Mouse (Mus musculus) forebrain, embryonic 15.5 days (tissue): ENCODE data around the gene Tbc1d9b. TPM values are rescaled to one million over a fixed set of nuclear protein-coding genes. Genes with fewer than 3 reads are reported as not detected.

Source experiments
- ATAC-seq: fragments of 200-750 bp; cut with Nextera tagmentation; replicated peaks from 2 replicates; pipeline ENCODE4 v1.8.0; 2017; ENCODE audit warnings: mild to moderate bottlenecking, moderate TSS enrichment, moderate library complexity
- H3K27ac ChIP-seq: fragments of 300-500 bp; sonication (generic); replicated peaks from 2 replicates; pipeline ENCODE4 v1.5.1; 2015; ENCODE audit warnings: mild to moderate bottlenecking, inconsistent platforms
- H3K27me3 ChIP-seq: fragments of 300-500 bp; sonication (generic); 2 replicates; pipeline ENCODE4 v1.6.1; 2015; ENCODE audit warnings: inconsistent platforms
- H3K36me3 ChIP-seq: fragments of 300-500 bp; sonication (generic); 2 replicates; pipeline ENCODE4 v1.6.1; 2015; ENCODE audit warnings: mild to moderate bottlenecking, inconsistent platforms
- H3K4me1 ChIP-seq: fragments of 300-500 bp; sonication (generic); 2 replicates; pipeline ENCODE4 v1.6.1; 2015; ENCODE audit warnings: inconsistent platforms
- H3K4me2 ChIP-seq: fragments of 300-500 bp; sonication (generic); replicated peaks from 2 replicates; pipeline ENCODE4 v1.6.1; 2015; ENCODE audit warnings: mild to moderate bottlenecking, inconsistent platforms
- H3K4me3 ChIP-seq: fragments of 300-500 bp; sonication (generic); 2 replicates; pipeline ENCODE4 v1.5.1; 2015; ENCODE audit warnings: mild to moderate bottlenecking, inconsistent platforms
- H3K9ac ChIP-seq: fragments of 300-500 bp; sonication (generic); replicated peaks from 2 replicates; pipeline ENCODE4 v1.6.1; 2015; ENCODE audit warnings: mild to moderate bottlenecking, inconsistent platforms
- H3K9me3 ChIP-seq: fragments of 300-500 bp; sonication (generic); 2 replicates; pipeline ENCODE4 v1.6.1; 2016; ENCODE audit warnings: inconsistent platforms
- WGBS: fragments of 180-500 bp; shearing (Covaris S2); methylation state at CpG from one replicate; pipeline ENCODE4 v1.1.7; 2015; ENCODE audit warnings: mixed read lengths; 5-methylcytosine and 5-hydroxymethylcytosine counted together
- polyA plus RNA-seq: library from polyadenylated mRNA; unstranded; fragments of >200 nt; fragmentation: Nextera tagmentation; extraction: Ambion mirVana; gene quantifications from 2 replicates; pipeline ENCODE4 v1.2.1, GENCODE M21; 2015

Tbc1d9b gene
- polyA plus RNA-seq, 1 experiment from 2014 or later = 37.0 TPM

- no peak overlapping the region for H3K4me3 ChIP-seq
- peaks cover 75% of the 10 kb centered on the region for H3K36me3 ChIP-seq
- H3K9ac ChIP-seq = no peak overlapping the region
- no peak overlapping the region for H3K4me2 ChIP-seq
- no peaks in the 10 kb centered on the region for H3K4me1 ChIP-seq
- H3K27ac ChIP-seq = no peak overlapping the region
- no peaks in the 10 kb centered on the region for H3K27me3 ChIP-seq
- no peak for ATAC-seq
- WGBS = 88% methylated on average over 3 of the region's 3 CpGs
- no peaks in the 10 kb centered on the region for H3K9me3 ChIP-seq
These were observed 14.3 kb downstream of the Tbc1d9b start for GRCm38 (mm10) chr11:50145529-50145928.

GRCm38 (mm10) chr11:50146121-50146520 lies 14.9 kb downstream of the Tbc1d9b start:
- ATAC-seq = no peak
- Histone ChIP-seq H3K9me3 (no peaks in the 10 kb centered on the region), H3K4me1 (no peaks in the 10 kb centered on the region), H3K36me3 (peaks cover 75% of the 10 kb centered on the region), H3K27me3 (no peaks in the 10 kb centered on the region), H3K27ac (no peak overlapping the region), H3K4me2 (no peak overlapping the region), H3K4me3 (no peak overlapping the region), H3K9ac (no peak overlapping the region)
- 96% methylated on average over 13 of the region's 13 CpGs for WGBS

DNA sequence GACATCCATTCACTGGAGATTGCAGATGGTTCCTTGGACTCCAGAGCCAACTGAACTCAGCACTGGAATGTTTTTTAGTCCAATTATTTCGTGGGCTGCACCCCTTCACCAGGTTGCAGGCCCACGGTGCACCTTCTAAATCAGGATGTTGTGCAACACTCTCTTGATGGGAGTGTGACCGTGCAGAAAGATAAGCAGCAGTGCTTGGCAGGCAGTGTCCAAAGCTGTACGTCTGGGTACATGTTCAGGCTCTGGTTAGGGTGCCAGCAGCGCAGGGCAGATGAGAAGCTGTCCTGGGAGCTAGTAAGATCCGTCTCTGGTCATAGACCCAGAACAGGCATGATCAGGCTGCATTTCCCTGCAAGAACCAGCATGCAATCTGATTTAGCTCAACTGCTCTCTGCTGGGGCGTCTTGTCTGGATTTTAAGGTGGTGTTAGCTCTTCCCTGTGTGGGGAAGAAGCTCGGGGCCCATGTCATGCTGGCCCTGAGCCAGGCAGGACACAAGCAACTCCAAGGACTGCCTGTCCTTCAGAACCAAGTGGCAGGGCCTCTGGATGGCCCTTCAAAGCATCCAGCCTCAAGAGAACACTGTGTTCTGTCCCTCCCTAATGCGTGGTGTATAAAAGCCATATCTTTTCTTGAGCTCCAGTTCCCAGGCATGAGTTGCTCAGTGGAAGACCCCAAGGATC lies 16.2 kb downstream of the Tbc1d9b start:
- Histone ChIP-seq H3K4me1 (no peaks in the 10 kb centered on the region), H3K4me3 (no peak overlapping the region), H3K27ac (no peak overlapping the region), H3K9ac (no peak overlapping the region), H3K4me2 (no peak overlapping the region), H3K36me3 (peaks cover 77% of the 10 kb centered on the region), H3K9me3 (no peaks in the 10 kb centered on the region), H3K27me3 (no peaks in the 10 kb centered on the region)
- 92% methylated on average over 9 of the region's 9 CpGs for WGBS
- ATAC-seq = no peak

DNA sequence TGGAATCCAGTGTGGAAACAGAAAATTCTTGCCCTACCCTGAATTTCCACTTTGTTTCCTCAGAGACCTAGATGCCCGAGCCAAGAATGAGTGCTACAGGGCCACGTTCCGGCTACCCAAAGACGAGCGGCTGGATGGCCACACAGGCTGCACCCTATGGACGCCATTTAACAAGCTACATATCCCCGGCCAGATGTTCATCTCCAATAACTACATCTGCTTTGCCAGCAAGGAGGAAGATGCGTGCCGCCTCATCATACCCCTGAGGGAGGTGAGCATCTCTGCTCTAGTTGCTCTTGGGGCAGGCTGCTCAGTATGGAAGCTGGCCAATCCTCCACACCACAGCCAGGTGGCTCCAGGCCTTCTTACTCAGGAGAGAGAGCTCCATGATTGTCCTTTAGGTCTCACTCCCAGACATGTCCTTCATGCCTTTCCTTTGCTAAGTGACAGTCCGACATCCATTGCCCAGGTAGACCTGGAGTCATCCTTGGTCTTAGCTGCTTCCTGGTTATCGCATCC lies 16.8 kb downstream of the Tbc1d9b start:
- no peaks in the 10 kb centered on the region for H3K27me3 ChIP-seq
- H3K9me3 ChIP-seq = no peaks in the 10 kb centered on the region
- H3K4me1 ChIP-seq = no peaks in the 10 kb centered on the region
- 97% methylated on average over 11 of the region's 11 CpGs for WGBS
- no peak overlapping the region for H3K4me2 ChIP-seq
- no peak overlapping the region for H3K9ac ChIP-seq
- ATAC-seq = no peak
- no peak overlapping the region for H3K4me3 ChIP-seq
- peaks cover 77% of the 10 kb centered on the region for H3K36me3 ChIP-seq
- H3K27ac ChIP-seq = no peak overlapping the region

- H3K36me3 ChIP-seq = peaks cover 83% of the 10 kb centered on the region
- 90% methylated on average over 7 of the region's 7 CpGs for WGBS
These were observed 18.0 kb downstream of the Tbc1d9b start for GRCm38 (mm10) chr11:50149200-50149599.

GRCm38 (mm10) chr11:50149603-50150150 lies 18.5 kb downstream of the Tbc1d9b start:
- Histone ChIP-seq H3K9ac (no peak overlapping the region), H3K27me3 (no peaks in the 10 kb centered on the region), H3K27ac (no peak overlapping the region), H3K36me3 (peaks cover 88% of the 10 kb centered on the region), H3K4me3 (no peak overlapping the region), H3K9me3 (no peaks in the 10 kb centered on the region), H3K4me1 (no peaks in the 10 kb centered on the region), H3K4me2 (no peak overlapping the region)
- 90% methylated on average over 9 of the region's 9 CpGs for WGBS
- no peak for ATAC-seq

More at GRCm38 (mm10) chr11:50149200-50149599, 18.0 kb downstream of the Tbc1d9b start:
- Histone ChIP-seq H3K4me2 (no peak overlapping the region), H3K27me3 (no peaks in the 10 kb centered on the region), H3K4me1 (no peaks in the 10 kb centered on the region), H3K9me3 (no peaks in the 10 kb centered on the region), H3K27ac (no peak overlapping the region), H3K4me3 (no peak overlapping the region), H3K9ac (no peak overlapping the region)
- ATAC-seq = no peak

DNA sequence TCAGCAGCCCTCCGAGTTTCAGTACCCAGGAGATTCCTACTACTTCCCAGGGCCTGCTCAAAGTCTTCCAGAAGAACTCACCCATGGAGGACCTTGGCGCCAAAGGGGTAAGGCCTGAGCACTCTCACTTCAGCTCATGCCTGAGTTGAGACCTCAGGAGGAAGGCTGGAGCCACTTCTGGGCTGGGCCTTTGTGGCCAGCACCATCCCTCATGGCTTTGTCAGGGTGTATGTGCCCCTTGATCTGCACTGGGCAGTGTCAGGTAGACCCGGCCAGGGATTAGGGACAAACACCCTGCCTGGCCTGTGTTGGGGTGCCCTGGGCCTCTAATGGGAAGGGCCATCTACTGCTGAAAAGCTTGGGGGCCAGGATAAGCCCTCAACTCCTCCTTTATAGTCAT lies 20.2 kb downstream of the Tbc1d9b start:
- H3K4me2 ChIP-seq = no peak overlapping the region
- no peaks in the 10 kb centered on the region for H3K27me3 ChIP-seq
- H3K27ac ChIP-seq = no peak overlapping the region
- H3K36me3 ChIP-seq = peaks cover 89% of the 10 kb centered on the region
- no peaks in the 10 kb centered on the region for H3K9me3 ChIP-seq
- no peak overlapping the region for H3K9ac ChIP-seq
- ATAC-seq = no peak
- no peak overlapping the region for H3K4me3 ChIP-seq
- WGBS = 87% methylated on average over 3 of the region's 3 CpGs
- no peaks in the 10 kb centered on the region for H3K4me1 ChIP-seq

- Histone ChIP-seq H3K4me1 (no peaks in the 10 kb centered on the region), H3K27ac (no peak overlapping the region), H3K9ac (no peak overlapping the region), H3K4me2 (no peak overlapping the region), H3K9me3 (no peaks in the 10 kb centered on the region), H3K36me3 (peaks cover 99% of the 10 kb centered on the region), H3K27me3 (no peaks in the 10 kb centered on the region), H3K4me3 (no peak overlapping the region)
- no peak for ATAC-seq
- WGBS = 88% methylated on average over 9 of the region's 9 CpGs
These were observed 23.0 kb downstream of the Tbc1d9b start for GRCm38 (mm10) chr11:50154166-50154565.

- no peaks in the 10 kb centered on the region for H3K27me3 ChIP-seq
- no peak for ATAC-seq
- no peak overlapping the region for H3K27ac ChIP-seq
- H3K4me3 ChIP-seq = no peak overlapping the region
- 88% methylated on average over 12 of the region's 12 CpGs for WGBS
- H3K36me3 ChIP-seq = peaks cover 98% of the 10 kb centered on the region
- H3K9ac ChIP-seq = no peak overlapping the region
- H3K4me2 ChIP-seq = no peak overlapping the region
- H3K4me1 ChIP-seq = no peaks in the 10 kb centered on the region
- H3K9me3 ChIP-seq = no peaks in the 10 kb centered on the region
These were observed 23.8 kb downstream of the Tbc1d9b start for GRCm38 (mm10) chr11:50154777-50155520.

DNA sequence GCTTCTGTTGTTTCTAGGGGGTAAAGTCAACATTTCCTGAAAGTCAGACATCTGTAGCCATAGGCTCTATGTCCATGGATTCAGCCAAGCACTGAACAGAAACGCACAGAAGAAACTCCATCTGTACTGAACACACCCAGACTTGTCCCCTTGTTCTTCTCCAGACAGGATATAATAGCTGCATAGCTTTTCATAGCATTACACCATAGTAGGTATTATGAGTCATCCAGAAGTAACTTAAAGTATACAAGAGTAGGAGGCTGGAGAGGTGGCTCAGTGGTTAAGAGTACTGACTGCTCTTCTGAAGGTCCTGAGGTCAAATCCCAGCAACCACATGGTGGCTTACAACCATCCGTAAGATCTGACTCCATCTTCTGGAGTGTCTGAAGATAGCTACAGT lies 24.6 kb downstream of the Tbc1d9b start:
- Histone ChIP-seq H3K4me1 (no peaks in the 10 kb centered on the region), H3K27ac (no peak overlapping the region), H3K36me3 (peaks cover 98% of the 10 kb centered on the region), H3K9me3 (no peaks in the 10 kb centered on the region), H3K27me3 (no peaks in the 10 kb centered on the region), H3K9ac (no peak overlapping the region), H3K4me2 (no peak overlapping the region), H3K4me3 (no peak overlapping the region)
- ATAC-seq = no peak
- 95% methylated on average over 2 of the region's 2 CpGs for WGBS

- H3K4me1 ChIP-seq = no peaks in the 10 kb centered on the region
- H3K27ac ChIP-seq = no peak overlapping the region
- peaks cover 90% of the 10 kb centered on the region for H3K36me3 ChIP-seq
- H3K9ac ChIP-seq = no peak overlapping the region
- no peak overlapping the region for H3K4me3 ChIP-seq
- no peak for ATAC-seq
- 95% methylated on average over 16 of the region's 16 CpGs for WGBS
- no peaks in the 10 kb centered on the region for H3K9me3 ChIP-seq
- H3K4me2 ChIP-seq = no peak overlapping the region
- H3K27me3 ChIP-seq = no peaks in the 10 kb centered on the region
These were observed 25.6 kb downstream of the Tbc1d9b start for GRCm38 (mm10) chr11:50156725-50157258.

DNA sequence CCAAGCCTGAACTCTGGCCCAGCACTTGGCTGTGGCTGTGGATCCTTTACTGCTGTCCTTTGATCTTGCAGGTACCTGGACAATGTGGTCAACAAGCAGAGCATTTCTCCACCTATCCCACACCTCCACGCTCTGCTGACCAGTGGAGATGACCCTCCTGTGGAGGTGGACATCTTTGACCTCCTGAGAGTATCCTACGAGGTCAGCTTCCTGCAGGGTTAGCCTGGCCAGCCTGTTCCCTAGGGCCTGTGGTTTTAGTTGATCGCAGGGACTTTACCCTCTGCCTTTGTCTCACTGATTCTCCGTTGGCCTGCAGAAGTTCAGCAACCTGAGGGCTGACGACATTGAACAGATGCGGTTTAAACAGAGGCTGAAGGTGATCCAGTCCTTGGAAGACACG lies 27.1 kb downstream of the Tbc1d9b start:
- Histone ChIP-seq H3K4me2 (no peak overlapping the region), H3K27me3 (no peaks in the 10 kb centered on the region), H3K27ac (no peak overlapping the region), H3K36me3 (peaks cover 81% of the 10 kb centered on the region), H3K4me3 (no peak overlapping the region), H3K9ac (no peak overlapping the region), H3K4me1 (no peaks in the 10 kb centered on the region), H3K9me3 (no peaks in the 10 kb centered on the region)
- 95% methylated on average over 7 of the region's 7 CpGs for WGBS
- no peak for ATAC-seq
